Mouse (Mus musculus) embryo, embryonic 9.5 days (tissue): Measurements from ENCODE around the gene Pspn.

Source experiments
- DNase-seq: peaks from one replicate; pipeline ENCODE4 v3.0.0-alpha.2; 2017; ENCODE audit errors: extremely low spot score

Gene Pspn

DNA sequence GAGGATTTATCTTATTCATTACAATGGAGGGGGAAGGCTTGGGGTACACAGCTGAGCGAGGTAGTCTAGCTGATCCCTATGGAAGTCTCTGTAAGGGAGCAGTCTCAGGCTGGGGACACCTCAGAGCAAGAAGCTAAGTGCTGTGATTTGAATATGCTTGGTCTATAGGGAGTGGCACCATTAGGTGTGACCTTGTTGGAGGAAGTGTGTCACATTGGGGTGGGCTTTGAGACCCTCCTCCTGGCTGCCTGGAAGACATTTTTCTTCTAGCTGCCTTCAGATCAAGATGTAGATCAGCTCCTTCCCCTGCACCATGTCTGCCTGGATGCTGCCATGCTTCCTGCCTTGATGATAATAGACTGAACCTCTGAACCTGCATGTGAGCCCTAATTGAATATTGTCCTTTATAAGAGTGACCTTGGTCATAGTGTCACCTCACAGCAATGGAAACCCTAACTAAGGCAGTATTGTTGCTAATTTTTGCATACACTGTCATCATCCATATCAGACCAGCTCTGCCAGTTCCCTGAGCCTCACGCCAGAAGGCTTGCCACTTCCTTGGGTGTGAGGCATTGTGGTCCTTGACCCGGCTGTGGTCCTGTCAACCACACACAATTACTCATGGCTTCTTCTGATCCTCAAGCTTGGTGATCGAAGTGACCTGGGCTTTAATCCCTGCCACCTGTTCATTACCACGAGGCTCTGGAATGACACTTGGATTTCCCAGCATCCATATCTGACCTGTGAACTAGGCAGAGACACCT lies 37.0 kb downstream of the Pspn start:
- DNase-seq: no peak

DNA sequence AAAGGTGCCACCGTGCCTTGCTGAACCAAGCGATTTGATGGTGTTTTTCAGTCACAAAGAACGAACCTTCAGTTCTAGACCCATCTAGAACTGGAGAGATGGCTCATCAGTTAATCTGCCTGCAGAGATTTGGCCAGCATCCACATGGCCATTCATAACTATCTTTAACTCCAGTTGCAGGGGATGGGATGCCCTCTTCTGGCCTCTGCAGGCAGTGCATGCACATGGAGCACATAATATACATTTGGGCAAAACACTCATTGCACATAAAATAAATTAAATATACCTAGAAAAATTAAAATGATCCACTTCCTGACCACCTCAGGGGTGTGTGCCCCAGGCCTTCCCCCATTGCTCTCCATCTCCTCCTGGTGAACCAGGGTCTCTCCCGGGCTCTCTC lies 37.9 kb downstream of the Pspn start:
- no peak for DNase-seq

DNA sequence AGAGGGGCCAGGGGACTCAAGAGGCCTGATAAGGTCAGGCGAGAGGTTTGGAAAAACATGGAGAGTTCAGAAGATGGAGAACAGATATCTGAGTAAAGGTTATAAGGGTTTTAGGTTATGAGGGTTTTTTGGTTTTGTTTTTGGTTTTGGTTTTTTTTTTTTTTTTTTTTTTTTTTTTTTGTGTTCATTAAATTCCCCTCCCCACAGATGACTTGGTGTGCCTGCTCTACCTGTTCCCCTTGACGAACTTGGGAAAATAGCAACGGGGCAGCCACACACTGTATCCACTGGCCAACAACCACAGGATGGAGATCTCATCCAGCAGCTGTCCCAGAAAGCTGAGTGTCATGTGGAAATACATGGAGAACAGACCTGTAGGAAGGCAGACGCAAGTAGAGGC lies 41.2 kb downstream of the Pspn start:
- DNase-seq: no peak

DNA sequence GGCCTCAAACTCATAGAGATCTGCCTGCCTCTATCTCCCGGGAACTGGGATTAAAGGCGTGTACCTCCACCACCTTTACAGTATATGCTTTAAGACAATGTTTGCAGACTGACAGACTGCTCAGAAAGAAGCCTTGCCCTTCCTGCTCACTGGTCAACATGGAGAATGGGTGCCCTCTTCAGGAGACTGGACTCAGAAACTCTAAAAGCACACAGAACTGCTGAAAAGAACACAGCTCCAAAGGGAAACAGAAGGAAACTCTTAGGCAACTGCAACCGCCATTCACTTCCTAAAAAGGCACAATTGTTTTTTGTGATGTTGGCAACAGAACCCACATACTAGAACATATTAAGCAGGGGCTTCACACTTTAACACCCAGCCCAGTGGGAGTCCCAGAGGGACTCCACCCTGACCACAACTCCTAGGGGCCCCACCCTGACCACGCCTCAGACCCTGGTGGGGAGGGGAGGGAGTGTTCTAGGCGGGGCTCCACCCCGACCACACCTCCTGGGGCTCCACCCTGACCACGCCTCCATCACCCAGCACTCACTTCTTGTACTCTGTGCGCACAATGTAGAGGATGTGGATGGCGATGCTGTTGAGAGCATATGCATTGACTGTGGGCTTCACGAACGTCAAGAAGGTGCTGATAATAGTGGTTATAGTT lies 41.9 kb downstream of the Pspn start:
- no peak for DNase-seq

GRCm38 (mm10) chr17:56954871-56955270 lies 44.9 kb downstream of the Pspn start:
- DNase-seq: no peak

DNA sequence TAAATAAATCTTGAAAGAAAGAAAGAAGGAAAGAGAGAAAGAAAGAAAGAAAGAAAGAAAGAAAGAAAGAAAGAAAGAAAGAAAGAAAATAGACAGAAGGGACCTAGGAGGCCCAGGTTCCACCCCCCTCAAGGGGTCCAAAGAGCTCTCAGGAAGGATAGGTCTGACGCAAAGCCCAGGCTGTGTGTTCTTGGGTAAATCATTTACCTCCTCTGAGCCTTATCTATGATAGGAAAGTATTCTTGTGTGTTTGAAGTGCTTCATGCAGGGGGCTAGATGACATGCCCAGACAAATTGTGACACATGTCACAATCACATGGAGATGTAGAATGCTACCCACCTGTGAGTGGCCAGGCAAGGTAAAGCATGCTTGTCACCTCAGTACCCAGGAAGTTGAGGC lies 47.2 kb downstream of the Pspn start:
- DNase-seq: no peak

DNA sequence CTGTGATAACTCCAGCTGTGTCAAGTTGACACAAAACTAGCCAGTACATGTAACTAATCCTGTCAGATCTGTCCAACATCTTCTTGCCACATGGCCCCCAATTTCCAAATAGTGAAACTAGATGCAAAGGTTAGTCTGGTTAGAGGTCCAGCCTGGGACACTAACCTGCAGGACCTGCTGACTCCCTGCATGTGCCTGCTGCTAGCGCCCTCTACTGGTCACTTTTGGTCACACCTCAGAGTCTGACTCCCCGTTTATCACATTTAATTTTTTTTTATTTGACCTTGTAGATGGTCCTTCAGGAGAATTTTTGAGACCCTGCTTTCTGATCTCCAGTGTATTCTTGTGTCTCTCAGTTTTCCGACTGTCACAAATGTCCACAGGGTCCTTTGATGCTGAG lies 48.9 kb downstream of the Pspn start:
- DNase-seq: peak; percentile 46
